Mouse (Mus musculus) adrenal gland, postnatal 4 days (tissue): ENCODE measurements around the gene Il9r. TPM values are rescaled to one million over a fixed set of nuclear protein-coding genes. Genes with fewer than 3 reads are reported as not detected.
"Not testable (repeated sequence)": the region's sequence is repeated elsewhere in the genome, so short reads cannot be mapped to it uniquely, and the experiment has no call there.

ENCODE experiments used
- DNase-seq, 2 experiments: peaks; one replicate each; pipeline ENCODE4 v3.0.0; 2021 to 2022; ENCODE audit warnings: low spot score in 2 of 2, mixed read lengths in 2 of 2
- total RNA-seq, 2 experiments: library from RNA; stranded (reverse); gene quantifications; 2 replicates each; pipeline ENCODE4 v1.2.3; 2021

The Il9r gene
- total RNA-seq, 2 experiments from 2014 or later, result 0.17 to 0.40 TPM

DNA sequence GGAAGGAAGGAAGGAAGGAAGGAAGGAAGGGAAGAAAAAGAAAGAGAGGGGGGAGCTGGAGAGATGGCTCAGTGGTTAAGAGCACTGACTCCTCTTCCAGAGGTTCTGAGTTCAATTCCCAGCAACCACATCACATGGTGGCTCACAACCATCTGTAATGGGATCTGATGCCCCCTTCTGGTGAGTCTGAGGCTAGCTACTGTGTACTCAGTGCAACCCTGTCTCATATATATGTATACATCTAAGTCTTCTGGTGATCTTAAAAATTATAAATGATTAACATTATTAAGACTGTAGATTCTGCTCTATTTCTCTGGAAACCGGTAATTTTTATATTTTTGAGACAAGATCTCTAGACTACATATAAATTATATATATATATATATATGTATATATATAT, 913 bp upstream of the Il9r start:
- not testable (repeated sequence) for DNase-seq

DNA sequence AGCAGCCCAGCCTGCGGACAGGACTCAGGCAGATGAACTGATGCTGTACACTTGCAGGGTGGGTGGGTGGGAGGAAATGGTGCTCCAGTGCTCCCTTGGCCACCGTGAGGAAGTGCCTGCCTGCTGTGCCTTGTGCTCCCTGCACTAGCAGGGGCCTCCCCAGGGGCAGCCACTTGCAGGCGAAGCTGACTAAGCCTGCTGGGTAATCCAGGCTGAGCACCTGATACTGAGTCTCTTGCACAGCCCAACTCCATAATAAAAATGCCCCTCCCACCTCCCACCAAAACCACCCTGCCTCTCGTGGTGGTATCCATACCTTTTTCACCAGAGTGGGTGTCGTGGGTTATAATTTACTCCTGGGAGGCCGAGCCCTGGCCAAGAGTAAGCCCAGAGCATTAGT, 849 bp downstream of the Il9r start:
- no peak for DNase-seq

DNA sequence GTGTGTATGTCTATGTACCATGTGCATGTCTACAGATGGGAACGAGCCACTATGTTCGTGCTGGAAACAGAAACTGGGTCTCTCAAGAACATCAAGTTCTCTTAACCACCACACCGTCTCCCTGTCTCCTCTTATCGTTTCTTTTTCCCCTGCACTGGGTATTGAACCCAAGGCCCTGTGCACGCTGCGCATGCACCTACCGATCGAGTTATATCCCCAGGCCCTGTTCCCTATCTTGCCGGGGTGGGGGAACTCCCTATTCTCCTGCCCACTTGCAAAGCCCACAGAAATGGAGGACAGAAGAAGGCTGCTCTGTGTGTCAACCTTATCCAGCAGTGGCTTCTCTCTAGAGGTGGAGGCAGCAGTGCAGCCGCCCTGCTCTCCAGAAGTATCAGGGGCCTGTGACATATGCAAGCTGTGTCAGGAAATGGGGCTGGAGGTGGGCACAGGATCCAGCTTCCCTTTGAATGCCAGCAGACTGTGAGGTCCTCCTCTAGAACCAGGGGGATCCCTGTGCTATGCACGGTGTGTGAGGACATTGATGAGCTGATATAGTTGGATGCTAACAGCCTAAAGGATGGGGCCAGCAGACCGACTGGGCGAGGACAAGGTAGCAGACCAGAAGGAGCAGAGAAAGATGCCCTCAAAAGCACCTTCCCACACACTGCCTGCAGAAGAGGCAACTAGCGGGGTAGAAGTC, 1.7 kb downstream of the Il9r start:
- no peak for DNase-seq

DNA sequence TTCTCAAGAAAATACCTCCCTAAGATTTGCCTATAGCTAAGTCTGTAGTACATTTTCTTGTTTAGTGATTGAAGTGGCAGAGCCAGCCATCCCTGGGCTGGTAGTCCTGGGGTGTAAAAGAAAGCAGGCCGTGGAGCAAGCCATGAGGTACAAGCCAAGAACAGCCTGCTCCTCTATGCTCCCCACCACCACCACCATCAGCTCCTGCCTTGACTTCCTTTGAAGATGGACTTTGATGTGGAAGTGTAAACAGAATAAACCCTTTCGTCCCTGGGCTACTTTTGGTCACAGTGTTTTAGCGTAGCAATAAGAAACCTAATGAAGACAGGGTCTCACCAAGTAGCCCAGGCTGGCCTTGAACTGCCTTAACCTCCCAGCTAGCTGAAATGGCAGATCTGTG, 2.3 kb downstream of the Il9r start:
- DNase-seq, result no peak

DNA sequence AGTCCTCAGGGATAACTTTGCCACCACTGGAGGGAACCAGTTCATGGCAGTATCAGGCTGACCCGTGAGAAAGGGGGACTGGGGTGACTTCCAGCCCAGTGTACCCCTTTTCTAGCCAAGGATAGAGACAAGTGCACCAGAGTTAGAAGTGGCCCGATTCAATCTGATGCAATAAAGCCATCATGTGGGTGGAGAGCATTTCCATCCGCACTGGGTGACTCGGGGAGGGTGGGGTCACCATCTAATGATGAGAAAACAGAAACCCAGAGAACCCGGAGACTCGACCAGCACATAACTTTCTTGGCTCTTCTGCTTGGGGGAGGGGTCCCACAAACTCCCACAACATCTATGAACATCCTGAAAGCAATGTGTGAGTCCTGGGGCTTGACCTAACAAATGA, 3.4 kb downstream of the Il9r start:
- DNase-seq, result no peak

DNA sequence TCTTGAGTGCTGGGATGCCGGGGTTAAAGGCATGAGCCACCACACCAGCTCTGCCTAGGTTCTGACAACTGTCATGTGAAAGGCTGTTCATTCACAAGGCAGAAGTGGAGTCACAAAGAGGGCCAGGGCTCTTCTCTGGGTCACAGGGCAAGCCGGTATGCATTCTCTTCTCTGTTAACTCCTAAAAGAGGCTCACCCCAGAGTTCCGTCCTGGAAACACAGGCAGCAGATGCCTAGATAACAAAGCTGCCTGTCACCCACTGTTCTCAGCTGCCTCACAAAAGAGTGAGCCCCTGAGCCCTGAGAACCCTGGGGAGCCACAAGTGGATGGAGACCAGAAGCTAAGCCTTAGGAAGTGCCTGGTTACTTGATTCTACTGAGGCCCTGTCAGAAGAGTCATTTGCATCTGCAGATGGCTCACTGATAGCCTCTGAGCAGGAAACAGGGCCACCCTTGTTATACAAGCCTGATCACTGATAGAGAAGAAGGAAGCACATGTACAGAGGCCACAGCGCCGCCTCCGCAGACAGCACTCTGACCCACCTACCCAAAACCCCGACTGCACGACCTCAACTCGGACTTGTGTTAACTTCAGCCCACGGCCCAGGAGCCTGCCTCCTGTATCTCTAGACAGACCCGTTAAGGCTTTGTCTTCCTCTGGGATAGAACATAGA, 4.1 kb downstream of the Il9r start:
- no peak for DNase-seq

DNA sequence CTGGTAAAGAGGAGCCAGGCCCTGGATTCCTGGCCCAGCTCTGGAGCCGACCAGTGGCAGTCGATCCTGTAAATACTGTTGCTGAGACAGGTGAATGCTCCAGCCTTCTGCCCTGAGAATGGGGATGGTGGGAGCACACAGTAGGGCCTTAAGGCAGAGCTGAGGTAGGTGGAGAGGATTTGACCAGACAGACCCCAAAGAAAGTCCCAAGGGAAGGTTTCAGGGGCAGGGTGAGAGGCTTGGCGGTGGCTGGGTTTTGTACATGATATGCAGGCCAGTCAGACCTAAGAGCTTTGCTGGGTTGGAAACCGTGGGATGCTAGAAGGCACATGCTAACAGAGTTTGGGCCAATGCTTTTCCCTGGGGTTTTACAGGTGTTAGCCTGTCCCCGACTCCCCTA, 5.5 kb downstream of the Il9r start:
- DNase-seq, result no peak

DNA sequence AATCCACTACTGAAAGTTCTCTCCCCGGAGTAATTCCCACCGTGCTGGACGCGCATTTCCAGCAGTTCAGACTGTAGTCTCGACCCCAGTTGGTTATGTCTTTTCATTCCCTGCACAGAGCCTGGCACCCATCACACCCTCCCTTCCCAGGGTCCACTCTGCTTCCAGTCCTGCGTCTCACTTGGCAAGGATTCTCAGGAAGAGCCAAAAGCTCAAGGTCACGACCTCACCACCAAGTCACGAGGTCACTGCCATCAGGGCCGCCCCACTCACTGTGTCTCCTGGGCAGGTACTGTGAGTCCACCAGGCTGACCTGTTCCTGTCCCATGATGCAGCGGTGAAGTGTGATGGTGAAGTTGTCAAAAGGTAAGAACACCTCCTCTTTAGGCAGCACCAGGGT, 6.0 kb downstream of the Il9r start:
- DNase-seq, result no peak

DNA sequence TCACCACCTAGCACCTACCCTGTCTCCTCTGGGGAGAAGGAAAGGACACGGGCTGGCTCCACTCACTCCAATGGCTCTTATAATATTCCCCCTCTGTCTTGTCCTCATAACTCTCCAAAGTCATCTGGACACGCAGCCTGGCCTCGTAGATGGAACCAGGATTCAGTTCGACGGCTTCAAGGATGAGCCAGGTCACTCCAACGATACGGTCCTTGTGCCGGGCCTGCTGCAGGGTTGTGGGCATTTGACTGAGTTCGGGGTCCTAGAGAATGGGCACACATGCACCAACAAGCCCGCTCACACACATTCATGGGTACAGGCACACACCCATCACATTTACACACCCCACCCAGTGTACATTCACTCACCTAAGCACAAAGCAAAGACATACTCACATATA, 6.9 kb downstream of the Il9r start:
- DNase-seq, result no peak

DNA sequence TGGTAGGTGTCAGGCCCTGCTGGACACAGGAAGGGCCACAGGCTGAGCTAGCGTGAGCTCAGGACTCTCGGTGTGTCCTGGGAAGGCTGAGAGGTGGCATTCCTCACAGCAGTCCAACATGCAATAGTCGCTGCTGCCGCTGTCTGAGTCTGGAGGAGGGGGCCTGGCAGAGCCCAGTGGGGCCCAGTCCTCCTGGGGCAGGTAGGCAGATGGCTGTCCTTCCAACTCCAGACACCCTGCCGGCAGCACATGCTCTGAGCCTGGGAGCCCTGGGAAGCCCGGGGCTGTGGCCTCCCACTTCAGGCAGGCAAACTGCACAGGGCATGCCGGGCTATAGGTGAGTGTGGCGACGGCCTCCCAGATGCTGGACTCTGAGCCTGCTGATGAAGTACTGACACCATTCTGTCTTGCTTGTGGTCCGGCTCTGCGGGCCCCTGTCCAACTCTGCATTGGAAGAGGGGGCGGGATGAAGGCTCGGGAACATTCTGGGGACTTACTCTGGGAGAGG, 9.4 kb downstream of the Il9r start:
- DNase-seq, result no peak

DNA sequence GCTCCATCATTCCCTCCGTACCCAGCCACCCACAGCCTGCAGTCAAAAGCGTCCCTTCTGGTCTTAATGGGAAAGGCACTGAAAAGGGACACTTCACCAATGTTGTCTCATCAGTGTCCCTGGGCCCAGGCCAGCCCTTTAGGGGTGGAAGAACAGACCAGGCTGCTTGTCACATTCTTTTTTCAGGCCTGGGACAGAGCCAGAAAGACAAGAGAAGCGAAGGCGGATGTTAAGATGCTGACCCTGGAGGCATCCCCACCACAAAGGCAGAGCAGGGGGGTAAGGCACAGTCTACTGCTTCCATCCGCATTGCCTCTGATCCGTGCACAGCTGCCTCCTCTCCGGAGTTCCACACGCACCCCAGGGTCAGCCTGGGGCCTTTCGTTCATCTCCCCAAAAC, 10.0 kb downstream of the Il9r start:
- no peak for DNase-seq

DNA sequence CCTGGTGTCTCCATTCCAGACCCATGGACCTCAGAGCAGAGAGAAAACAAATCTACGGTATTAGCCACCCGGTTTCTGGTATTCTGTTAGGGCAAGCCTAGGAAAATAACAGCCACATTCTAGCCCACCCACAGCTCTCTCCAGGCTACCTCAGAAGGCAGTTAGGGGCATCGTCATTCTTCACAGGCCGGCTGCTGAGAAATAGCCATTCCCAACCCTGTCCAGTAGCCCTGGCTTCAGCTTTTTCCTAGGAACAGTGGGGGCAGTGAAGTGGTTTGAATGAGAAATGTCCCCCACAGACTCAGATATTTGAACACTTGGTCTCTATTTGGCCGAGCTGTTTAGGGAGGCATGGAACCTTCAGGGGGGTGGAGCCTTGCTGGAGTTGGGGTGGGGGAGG, 10.6 kb downstream of the Il9r start:
- DNase-seq, result no peak

DNA sequence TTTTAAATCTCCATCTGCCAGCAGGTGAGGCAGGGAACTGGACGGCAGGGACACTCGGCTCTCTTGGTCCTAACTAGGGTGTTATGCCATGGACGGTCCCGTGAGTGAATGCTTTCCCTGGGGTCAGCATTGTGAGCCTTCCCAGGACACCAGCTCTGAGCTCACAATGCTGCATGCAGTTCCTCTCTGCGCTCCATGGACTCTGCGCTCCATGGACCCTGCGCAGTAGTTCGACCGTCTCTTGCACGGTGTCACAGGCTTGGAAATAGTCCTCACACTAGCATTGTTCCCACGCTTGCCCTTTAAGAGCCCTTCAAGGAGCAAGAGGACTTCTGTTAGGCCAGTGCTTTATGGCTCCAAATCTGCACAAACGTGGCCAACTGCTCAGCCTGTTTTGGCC, 11.2 kb downstream of the Il9r start:
- DNase-seq, result no peak

DNA sequence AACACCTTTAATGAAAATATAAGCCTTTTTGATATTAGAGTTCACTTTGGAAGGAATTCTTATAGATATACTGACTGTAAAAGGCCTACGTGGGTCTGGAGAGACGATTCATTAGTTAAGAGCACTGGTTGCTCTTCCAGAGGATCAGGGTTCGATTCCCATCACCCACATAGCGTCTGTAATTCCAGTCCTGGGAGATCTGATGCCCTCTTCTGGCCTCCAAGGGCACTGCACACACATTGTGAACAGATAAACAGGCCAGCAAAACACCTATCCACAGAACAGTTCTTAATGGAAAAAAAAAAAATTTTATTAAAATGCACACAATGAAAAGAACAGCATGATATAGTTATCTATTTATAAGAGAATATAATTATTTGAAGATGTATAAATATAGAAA, 12.8 kb downstream of the Il9r start:
- DNase-seq, result no peak

DNA sequence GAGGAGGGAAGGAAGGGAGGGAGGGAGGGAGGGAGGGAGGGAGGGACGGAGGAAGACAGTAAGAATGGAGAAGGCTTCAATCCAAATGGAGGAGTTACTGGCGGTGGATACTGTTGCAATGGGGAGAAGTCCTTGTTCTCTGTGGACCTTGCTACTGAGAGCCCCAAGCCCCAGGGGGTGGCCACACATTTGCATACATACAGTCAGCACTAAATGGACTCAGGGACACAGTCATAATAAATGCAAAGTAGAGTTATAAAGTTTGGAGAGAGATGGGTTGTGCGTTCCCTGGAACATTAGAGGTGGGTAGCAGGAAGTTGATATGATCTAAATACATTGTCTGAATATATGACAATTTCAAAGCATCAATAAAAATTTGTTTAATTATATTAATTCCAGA, 14.0 kb downstream of the Il9r start:
- no peak for DNase-seq

DNA sequence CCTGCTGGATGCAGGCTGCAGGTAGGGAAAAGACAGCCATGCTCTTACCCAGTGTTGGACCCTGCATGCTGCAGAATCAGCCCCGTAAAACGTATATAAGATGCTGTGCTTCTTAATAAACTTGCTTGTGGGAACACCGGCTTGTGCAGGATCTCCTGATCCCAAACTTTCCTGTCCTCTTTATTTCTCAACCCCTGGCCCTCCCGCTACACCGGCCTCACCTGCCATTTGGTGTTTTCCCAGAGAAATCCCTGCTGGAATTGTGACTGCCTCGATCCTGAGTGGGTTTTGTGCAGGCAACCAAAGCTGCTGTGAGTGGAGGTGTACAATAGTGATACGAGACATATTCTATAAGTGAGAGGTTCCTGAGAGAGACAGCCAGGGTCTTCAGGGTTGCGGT, 15.6 kb downstream of the Il9r start:
- no peak for DNase-seq

DNA sequence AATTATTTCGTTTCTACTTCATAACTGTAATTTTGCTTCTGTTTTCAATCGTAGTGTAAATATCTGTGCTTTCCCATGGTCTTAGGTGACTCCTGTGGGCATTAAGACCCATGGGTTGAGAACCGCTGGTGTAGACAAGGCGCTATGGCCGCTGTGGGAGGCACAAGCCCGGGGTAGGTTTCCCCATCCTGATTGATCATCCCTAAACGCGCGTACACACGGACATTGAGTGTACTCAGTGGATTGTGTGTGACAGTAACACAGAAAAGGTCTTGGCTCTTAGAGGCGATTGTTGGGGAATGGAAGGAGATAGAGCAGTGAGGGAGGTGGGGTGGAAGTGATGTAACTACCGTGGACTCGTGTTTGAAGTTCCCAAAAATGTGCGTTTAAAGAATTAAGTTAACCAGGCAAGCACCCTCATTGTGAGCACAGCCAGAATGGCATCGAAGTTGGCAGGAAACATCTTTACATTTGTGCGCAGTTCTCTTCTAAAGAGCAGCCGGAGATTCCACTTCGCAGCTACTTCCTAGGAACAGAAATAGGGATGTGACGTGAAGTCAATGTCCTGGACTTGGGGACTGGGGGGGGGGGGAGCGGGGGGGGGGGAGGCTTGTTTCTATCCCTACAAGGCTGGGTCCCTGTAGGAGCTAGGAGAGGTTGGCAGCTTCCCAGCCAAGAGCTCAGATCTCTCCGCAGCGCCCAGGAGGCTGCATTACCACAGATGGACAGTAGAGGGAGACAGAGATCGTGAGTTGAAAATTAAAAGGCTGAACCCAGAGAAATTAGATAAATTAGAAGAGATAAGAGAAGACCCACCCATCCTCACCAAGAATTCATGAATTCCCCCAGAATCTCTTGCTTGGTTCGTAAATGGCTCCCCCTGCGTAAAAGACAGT, 17.9 kb downstream of the Il9r start:
- peak; percentile 53 to 58 for DNase-seq

DNA sequence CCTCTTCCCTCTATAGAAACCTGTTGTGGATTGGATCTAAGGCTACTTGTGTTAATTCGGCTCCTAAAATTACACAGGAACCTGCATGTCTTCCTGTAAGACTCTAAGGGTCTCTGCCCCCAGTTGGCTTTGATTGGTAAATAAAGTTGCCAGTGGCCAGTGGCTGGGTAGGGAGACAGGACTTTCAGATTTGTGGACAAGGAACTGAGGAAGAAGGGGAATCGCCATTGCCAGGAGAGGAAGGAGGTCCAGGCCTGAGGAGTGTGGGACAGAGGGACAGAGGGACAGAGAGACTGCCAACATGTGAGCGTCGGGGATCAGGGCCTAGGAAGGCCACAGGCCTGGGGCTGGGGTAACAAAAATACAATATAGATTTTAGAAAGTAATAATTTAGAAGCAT, 18.8 kb downstream of the Il9r start:
- DNase-seq, result no peak

DNA sequence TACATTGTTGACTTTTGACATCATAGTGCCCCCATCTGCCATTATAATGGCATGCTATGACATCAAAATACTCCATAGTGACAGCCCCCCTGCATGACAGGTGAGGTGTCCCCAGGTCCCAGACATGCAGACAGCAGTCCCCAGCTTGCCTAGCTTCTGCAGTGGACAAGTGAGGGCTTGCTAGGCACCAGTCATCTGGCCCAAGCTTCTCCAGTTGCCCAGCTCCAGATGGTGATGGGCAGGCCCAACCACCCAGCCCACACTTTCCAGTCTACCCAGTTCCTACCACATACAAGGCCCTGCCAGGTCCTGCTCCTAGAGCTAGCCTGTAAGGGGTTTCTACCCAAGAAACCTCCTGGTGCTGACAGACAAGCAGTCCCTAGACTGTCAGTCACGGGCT, 21.6 kb downstream of the Il9r start:
- DNase-seq, result no peak

DNA sequence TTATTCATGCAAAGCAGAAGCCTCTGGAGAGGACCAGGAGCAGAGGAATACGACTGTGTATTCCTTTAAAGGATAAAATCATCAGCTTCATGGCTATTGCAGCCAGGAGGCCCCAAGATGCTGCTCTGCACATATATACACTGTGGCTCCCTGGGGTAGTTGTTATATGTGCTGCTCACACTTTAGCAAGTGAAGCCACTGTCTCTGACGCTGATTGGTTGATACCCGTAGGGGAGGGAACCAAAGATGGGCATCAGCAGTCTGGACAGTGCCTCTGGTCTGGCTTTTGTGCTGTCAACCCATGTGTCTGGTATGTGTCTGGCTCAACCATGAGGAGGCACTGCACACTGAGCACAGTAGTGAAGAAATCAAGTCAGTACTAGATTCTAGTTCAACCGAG, 33.4 kb downstream of the Il9r start:
- DNase-seq, result no peak

DNA sequence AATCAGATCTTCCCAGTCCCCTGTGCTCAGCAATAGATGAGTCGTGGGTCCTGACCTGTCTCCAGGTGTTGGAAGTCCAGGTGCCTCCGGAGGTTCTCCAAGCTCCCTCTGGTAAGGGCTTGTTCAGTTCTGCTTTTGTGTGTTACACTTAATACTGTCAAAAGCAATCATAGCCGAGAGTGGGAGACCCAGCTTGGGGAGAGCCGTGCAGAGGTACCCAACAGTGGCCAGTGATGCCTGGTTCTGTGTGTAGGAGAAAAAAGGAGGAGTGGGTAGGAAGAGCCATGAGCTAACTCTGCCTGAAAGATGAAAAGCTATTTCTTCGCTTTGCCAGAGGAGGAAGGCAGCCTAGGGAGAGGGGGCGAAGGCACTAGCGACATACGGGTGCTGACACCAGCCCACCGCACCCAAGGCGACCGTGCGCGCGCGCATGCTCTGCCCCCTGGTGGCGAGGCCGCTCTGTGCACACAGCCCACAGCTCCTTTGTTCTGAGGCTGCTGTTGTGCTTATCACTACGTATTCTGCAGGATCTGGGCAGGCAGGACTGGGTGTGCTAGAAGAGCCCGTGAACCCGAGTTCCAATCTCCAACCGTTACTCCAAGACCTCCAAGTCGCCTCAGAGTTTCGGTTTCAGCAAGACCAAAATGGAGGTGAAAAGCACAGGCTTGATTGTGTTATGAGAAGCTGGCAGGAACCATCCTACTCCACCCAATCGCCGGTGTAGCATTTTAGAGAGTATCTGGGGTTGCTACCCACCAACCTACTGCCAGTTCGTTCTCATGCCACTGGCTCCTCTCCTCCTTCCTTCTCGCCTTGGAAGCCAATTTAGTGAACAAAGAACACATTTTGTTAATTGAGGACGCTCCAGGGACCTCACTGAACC, 37.9 kb downstream of the Il9r start:
- peak; percentile 45 to 51 for DNase-seq
